Mouse (Mus musculus) erythroblast, embryonic 14.5 days (primary cell): ENCODE measurements around the gene Prima1.

Experiments used
- GATA1 ChIP-seq: IDR thresholded peaks from 2 replicates; pipeline ENCODE4 v1.6.1; 2012; ENCODE audit warnings: low read length, inconsistent platforms, mixed read lengths
- TAL1 ChIP-seq: IDR thresholded peaks from 3 replicates; pipeline ENCODE4 v1.6.1; 2012; ENCODE audit warnings: low read length, inconsistent platforms, mixed read lengths

DNA sequence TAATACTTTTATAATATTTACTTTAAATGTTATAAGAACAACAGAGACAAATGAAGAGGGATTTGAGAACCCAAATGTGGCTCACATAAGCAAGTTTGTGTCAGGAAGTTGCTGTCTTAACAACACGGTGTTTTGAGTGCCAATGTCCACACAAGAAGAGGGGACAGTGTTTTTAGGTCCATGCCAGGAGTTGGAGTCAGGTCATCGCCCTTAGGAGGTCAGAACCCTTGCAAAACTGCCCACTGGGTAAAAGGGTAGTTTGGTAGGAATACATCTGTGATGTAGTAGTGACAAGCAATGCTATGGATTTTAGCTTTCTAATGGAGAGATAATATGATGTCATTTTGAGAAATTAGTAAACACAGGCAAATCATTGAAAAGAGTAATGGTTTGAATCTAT, 91.7 kb downstream of the Prima1 start:
- no peak for TF ChIP-seq GATA1
- no peak for TF ChIP-seq TAL1
